Mouse (Mus musculus) stomach, embryonic 16.5 days (tissue): ENCODE data around the gene Tgm1. TPM values are rescaled to one million over a fixed set of nuclear protein-coding genes. Genes with fewer than 3 reads are reported as not detected.

Source experiments
- polyA plus RNA-seq: library from polyadenylated mRNA; unstranded; fragments of >200 nt; fragmentation: Nextera tagmentation; extraction: Ambion mirVana; gene quantifications from 2 replicates; pipeline ENCODE4 v1.2.1, GENCODE M21; 2015

Gene Tgm1
- polyA plus RNA-seq, 1 experiment from 2014 or later = 53.1 TPM

Other genes with a start within 250 kb of the Tgm1 start
- gene Dhrs4, start 235.2 kb downstream of the Tgm1 start, polyA plus RNA-seq = 108 and 109 TPM in 2 replicates
- gene Carmil3, start 223.3 kb downstream of the Tgm1 start, polyA plus RNA-seq = 1.8 and 1.9 TPM in 2 replicates
- gene Cpne6, start 203.5 kb downstream of the Tgm1 start, polyA plus RNA-seq = 0.25 and 0.31 TPM in 2 replicates
- not detected in 2 replicates for gene Nrl, start 188.9 kb downstream of the Tgm1 start, polyA plus RNA-seq
- 50.1 and 54.5 TPM in 2 replicates for gene Pck2, start 173.7 kb downstream of the Tgm1 start, polyA plus RNA-seq
- gene Dcaf11, start 153.9 kb downstream of the Tgm1 start, polyA plus RNA-seq = 76.7 and 77.6 TPM in 2 replicates
- gene A730061H03Rik, start 153.5 kb downstream of the Tgm1 start, polyA plus RNA-seq = 0.89 and 1.2 TPM in 2 replicates
- 0.64 and 8.1 TPM in 2 replicates for gene Fitm1, start 138.3 kb downstream of the Tgm1 start, polyA plus RNA-seq
- gene Psme1, start 135.8 kb downstream of the Tgm1 start, polyA plus RNA-seq = 149 and 162 TPM in 2 replicates
- gene Emc9, start 128.6 kb downstream of the Tgm1 start, polyA plus RNA-seq = 11.4 and 11.5 TPM in 2 replicates
- gene Psme2, start 122.8 kb downstream of the Tgm1 start, polyA plus RNA-seq = 203 and 283 TPM in 2 replicates
- gene Rnf31, start 122.2 kb downstream of the Tgm1 start, polyA plus RNA-seq = 18.1 and 19.1 TPM in 2 replicates
- gene Irf9, start 110.4 kb downstream of the Tgm1 start, polyA plus RNA-seq = 10.7 and 12.4 TPM in 2 replicates
- 10.9 and 13.8 TPM in 2 replicates for gene Rec8, start 95.9 kb downstream of the Tgm1 start, polyA plus RNA-seq
- 86.3 and 114 TPM in 2 replicates for gene Ipo4, start 78.0 kb downstream of the Tgm1 start, polyA plus RNA-seq
- 2.0 and 2.5 TPM in 2 replicates for gene Gm49378, start 76.0 kb downstream of the Tgm1 start, polyA plus RNA-seq
- 116 and 123 TPM in 2 replicates for gene Tm9sf1, start 70.1 kb downstream of the Tgm1 start, polyA plus RNA-seq
- 0.50 and 1.1 TPM in 2 replicates for gene Tssk4, start 63.7 kb downstream of the Tgm1 start, polyA plus RNA-seq
- 54.4 and 55.8 TPM in 2 replicates for gene Mdp1, start 53.4 kb downstream of the Tgm1 start, polyA plus RNA-seq
- 58.0 and 63.4 TPM in 2 replicates for gene Gmpr2, start 42.0 kb downstream of the Tgm1 start, polyA plus RNA-seq
- gene Nedd8, start 41.8 kb downstream of the Tgm1 start, polyA plus RNA-seq = 462 and 484 TPM in 2 replicates
- gene Tinf2, start 32.1 kb downstream of the Tgm1 start, polyA plus RNA-seq = 34.4 and 36.3 TPM in 2 replicates
- 36.3 and 37.1 TPM in 2 replicates for gene Rabggta, start 8.3 kb upstream of the Tgm1 start, polyA plus RNA-seq
- gene Dhrs1, start 31.8 kb upstream of the Tgm1 start, polyA plus RNA-seq = 107 and 125 TPM in 2 replicates
- 23.8 and 28.4 TPM in 2 replicates for gene Nop9, start 31.8 kb upstream of the Tgm1 start, polyA plus RNA-seq
- gene Cideb, start 44.5 kb upstream of the Tgm1 start, polyA plus RNA-seq = 14.8 and 15.1 TPM in 2 replicates
- gene Ltb4r2, start 47.5 kb upstream of the Tgm1 start, polyA plus RNA-seq = 0.71 and 0.81 TPM in 2 replicates
- gene Ltb4r1, start 52.0 kb upstream of the Tgm1 start, polyA plus RNA-seq = 2.4 and 4.8 TPM in 2 replicates
- 7.7 and 8.2 TPM in 2 replicates for gene Adcy4, start 70.2 kb upstream of the Tgm1 start, polyA plus RNA-seq
- gene Ripk3, start 74.9 kb upstream of the Tgm1 start, polyA plus RNA-seq = 32.7 and 34.4 TPM in 2 replicates
- gene Nfatc4, start 109.2 kb upstream of the Tgm1 start, polyA plus RNA-seq = 32.9 and 33.9 TPM in 2 replicates
- gene Nynrin, start 140.1 kb upstream of the Tgm1 start, polyA plus RNA-seq = 18.0 and 19.3 TPM in 2 replicates
- gene Cbln3, start 170.5 kb upstream of the Tgm1 start, polyA plus RNA-seq = 0.45 and 0.66 TPM in 2 replicates
- 18.5 and 21.7 TPM in 2 replicates for gene Khnyn, start 171.0 kb upstream of the Tgm1 start, polyA plus RNA-seq
- 65.5 and 66.5 TPM in 2 replicates for gene Sdr39u1, start 186.4 kb upstream of the Tgm1 start, polyA plus RNA-seq
- 18.9 and 33.3 TPM in 2 replicates for gene Cma1, start 230.7 kb upstream of the Tgm1 start, polyA plus RNA-seq
- not detected in 2 replicates for gene Cma2, start 237.1 kb upstream of the Tgm1 start, polyA plus RNA-seq